Mouse (Mus musculus): ENCODE data around the gene Rmdn3. TPM values are rescaled to one million over a fixed set of nuclear protein-coding genes. Genes with fewer than 3 reads are reported as not detected.

The Rmdn3 gene
- polyA plus RNA-seq, 1 experiment from 2014 or later, result 185 TPM

DNA sequence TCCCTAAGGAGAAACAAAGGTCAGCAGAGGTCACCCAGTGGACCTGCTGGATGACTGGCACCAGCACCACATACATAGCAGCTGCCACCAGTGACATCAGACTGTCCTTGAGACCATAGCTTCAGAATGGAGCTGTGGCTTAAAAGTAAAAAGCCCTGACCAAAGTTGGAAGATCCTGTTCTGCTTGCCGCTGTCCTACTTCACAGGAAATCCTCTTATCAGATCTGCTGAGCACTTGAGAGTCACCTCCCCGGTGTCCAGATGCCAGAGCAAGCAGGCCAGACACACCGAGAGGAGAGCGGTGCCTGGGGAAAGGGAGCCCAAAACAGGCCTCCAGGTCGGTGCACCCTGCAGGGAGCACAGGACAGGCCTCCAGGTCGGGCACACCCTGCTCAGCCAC is 4.6 kb downstream of the Rmdn3 start:
- ATAC-seq, result no peak
- no peak for TF ChIP-seq CTCF (IDR thresholded peaks at IDR 0.05; ENCODE audit: low read depth)
- no peak overlapping the region for H3K4me2 ChIP-seq (replicated peaks; ENCODE audit: low read depth)
- H3K36me3 ChIP-seq (ENCODE audit: control insufficient read depth, insufficient read depth), result peaks cover 66% of the 10 kb centered on the region
- no peak overlapping the region for H3K27ac ChIP-seq (ENCODE audit: low read depth, low read length)
- H3K9me3 ChIP-seq (ENCODE audit: control insufficient read depth), result no peaks in the 10 kb centered on the region
- H3K9ac ChIP-seq (ENCODE audit: low read depth, low read length), result no peak overlapping the region
- no peak overlapping the region for H3K4me3 ChIP-seq (ENCODE audit: low read depth, low read length)
- H3K27me3 ChIP-seq (replicated peaks; ENCODE audit: control insufficient read depth, insufficient read depth, low read length), result no peaks in the 10 kb centered on the region
- 74% methylated on average over 6 of the region's 6 CpGs for WGBS
- H3K4me1 ChIP-seq (replicated peaks; ENCODE audit: control insufficient read depth, insufficient read depth, low read length), result peaks cover 2% of the 10 kb centered on the region; the same call in 1 of the 2 replicates

DNA sequence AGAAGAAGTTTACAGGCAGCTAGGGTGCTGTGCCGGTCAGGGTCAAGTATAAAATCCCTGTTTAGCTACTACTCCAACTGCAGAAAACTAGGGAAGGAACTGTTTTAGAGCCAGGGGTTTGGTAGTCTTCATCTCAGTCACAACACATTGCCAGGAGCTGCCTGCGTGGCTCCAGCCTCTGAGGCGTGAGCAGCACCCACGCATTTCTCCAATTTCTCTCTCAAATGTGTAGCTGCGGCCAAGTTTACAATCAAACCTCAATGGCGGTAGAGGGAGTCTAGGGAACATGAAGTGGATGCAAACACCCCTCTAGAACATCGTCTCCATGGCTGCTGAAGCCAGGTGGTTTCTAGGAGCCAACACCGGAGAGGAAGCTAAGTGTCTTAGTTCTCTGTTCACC is 9.1 kb downstream of the Rmdn3 start:
- Histone ChIP-seq H3K27me3 (replicated peaks; ENCODE audit: control insufficient read depth, insufficient read depth, low read length) (no peaks in the 10 kb centered on the region), H3K27ac (ENCODE audit: low read depth, low read length) (no peak overlapping the region; the same call in 1 of the 2 replicates), H3K36me3 (ENCODE audit: control insufficient read depth, insufficient read depth) (peaks cover 88% of the 10 kb centered on the region), H3K4me2 (replicated peaks; ENCODE audit: low read depth) (no peak overlapping the region), H3K4me3 (ENCODE audit: low read depth, low read length) (no peak overlapping the region), H3K9me3 (ENCODE audit: control insufficient read depth) (no peaks in the 10 kb centered on the region), H3K4me1 (replicated peaks; ENCODE audit: control insufficient read depth, insufficient read depth, low read length) (no peaks in the 10 kb centered on the region), H3K9ac (ENCODE audit: low read depth, low read length) (no peak overlapping the region)
- no peak for ATAC-seq
- WGBS, result 96% methylated on average over 8 of the region's 8 CpGs
- TF ChIP-seq CTCF (IDR thresholded peaks at IDR 0.05; ENCODE audit: low read depth), result no peak

DNA sequence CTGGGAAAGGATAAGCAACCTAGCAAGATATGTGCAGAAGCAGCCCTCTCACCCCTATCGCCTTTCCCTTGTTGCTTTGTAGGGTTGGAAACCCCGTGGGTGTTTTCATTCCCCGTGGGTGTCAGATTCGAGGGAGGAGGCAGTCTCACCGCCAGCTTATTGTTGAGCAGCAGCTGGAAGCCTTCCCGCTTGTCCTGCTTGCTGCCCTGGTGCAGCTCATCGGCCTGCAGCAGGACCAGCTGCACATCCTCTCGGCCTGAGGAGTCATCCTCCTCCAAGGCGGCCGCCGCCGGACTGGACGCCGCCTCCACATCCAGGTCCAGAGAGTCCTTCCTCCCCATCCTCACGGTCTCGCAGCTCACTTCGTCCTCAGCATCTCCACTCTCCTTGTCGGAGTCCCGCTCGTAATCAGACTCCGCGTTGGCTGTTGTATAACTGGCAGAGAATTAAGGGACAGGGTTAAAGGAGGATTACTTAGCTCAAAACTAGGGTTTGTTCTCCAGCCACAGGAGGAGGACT is 9.6 kb downstream of the Rmdn3 start:
- no peak for TF ChIP-seq CTCF (IDR thresholded peaks at IDR 0.05; ENCODE audit: low read depth)
- Histone ChIP-seq H3K36me3 (ENCODE audit: control insufficient read depth, insufficient read depth) (peaks cover 88% of the 10 kb centered on the region), H3K4me2 (replicated peaks; ENCODE audit: low read depth) (no peak overlapping the region)

DNA sequence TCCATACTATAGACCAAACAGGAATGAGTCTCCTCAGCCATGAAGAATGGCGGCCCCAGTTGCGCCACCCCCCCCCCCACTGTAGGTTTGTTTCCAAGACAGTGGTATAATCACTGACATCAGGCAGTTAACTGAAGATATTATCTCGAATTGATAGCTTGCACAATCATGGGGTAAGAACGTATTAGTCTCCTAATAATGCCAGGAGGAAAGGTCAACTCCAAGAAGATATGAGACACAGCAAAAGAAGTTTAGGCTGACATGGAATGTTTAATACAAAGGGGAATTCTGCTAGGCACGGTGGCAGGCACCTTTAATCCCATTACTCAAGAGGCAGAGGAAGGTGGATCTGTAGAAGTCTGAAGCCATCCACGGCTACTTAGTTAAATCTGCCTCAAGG is 10.4 kb downstream of the Rmdn3 start:
- Histone ChIP-seq H3K36me3 (ENCODE audit: control insufficient read depth, insufficient read depth) (peaks cover 89% of the 10 kb centered on the region), H3K9ac (ENCODE audit: low read depth, low read length) (no peak overlapping the region), H3K9me3 (ENCODE audit: control insufficient read depth) (no peaks in the 10 kb centered on the region), H3K27me3 (replicated peaks; ENCODE audit: control insufficient read depth, insufficient read depth, low read length) (no peaks in the 10 kb centered on the region), H3K4me2 (replicated peaks; ENCODE audit: low read depth) (no peak overlapping the region), H3K4me3 (ENCODE audit: low read depth, low read length) (no peak overlapping the region), H3K27ac (ENCODE audit: low read depth, low read length) (no peak overlapping the region), H3K4me1 (replicated peaks; ENCODE audit: control insufficient read depth, insufficient read depth, low read length) (no peaks in the 10 kb centered on the region)
- ATAC-seq, result no peak
- TF ChIP-seq CTCF (IDR thresholded peaks at IDR 0.05; ENCODE audit: low read depth), result no peak
- 78% methylated on average over 6 of the region's 6 CpGs for WGBS

More for the DNA sequence above, 9.6 kb downstream of the Rmdn3 start:
- H3K27ac ChIP-seq (ENCODE audit: low read depth, low read length), result no peak overlapping the region
- no peak overlapping the region for H3K9ac ChIP-seq (ENCODE audit: low read depth, low read length)
- H3K9me3 ChIP-seq (ENCODE audit: control insufficient read depth), result no peaks in the 10 kb centered on the region
- no peak overlapping the region for H3K4me3 ChIP-seq (ENCODE audit: low read depth, low read length)
- ATAC-seq, result no peak
- H3K27me3 ChIP-seq (replicated peaks; ENCODE audit: control insufficient read depth, insufficient read depth, low read length), result no peaks in the 10 kb centered on the region
- WGBS, result 88% methylated on average over 22 of the region's 22 CpGs
- no peaks in the 10 kb centered on the region for H3K4me1 ChIP-seq (replicated peaks; ENCODE audit: control insufficient read depth, insufficient read depth, low read length)

DNA sequence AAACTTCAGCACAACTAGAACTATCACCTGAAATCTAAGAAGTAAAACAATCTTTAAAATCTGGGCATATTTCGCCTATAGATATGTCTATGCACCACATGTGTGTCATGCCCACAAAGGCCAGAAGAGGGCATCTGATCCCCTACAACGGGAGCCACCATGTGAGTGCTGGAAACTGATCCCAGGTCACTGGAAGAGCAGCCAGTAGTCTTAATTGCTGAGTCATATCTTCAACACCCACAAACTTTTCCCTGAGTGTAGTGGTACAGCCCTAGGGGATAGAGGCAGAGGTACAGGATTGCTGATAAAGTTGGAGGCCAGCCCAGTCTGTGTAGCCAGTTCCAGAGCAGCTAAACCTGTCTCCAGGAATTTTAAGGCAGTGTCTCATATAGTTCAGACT is 11.6 kb downstream of the Rmdn3 start:
- TF ChIP-seq CTCF (IDR thresholded peaks at IDR 0.05; ENCODE audit: low read depth), result peak; percentile 66
- Histone ChIP-seq H3K4me2 (replicated peaks; ENCODE audit: low read depth) (no peak overlapping the region), H3K9ac (ENCODE audit: low read depth, low read length) (no peak overlapping the region), H3K36me3 (ENCODE audit: control insufficient read depth, insufficient read depth) (peaks cover 87% of the 10 kb centered on the region), H3K4me1 (replicated peaks; ENCODE audit: control insufficient read depth, insufficient read depth, low read length) (no peaks in the 10 kb centered on the region), H3K4me3 (ENCODE audit: low read depth, low read length) (no peak overlapping the region), H3K27ac (ENCODE audit: low read depth, low read length) (no peak overlapping the region), H3K9me3 (ENCODE audit: control insufficient read depth) (no peaks in the 10 kb centered on the region), H3K27me3 (replicated peaks; ENCODE audit: control insufficient read depth, insufficient read depth, low read length) (no peaks in the 10 kb centered on the region)
- WGBS, result 84% methylated on average over 2 of the region's 2 CpGs
- ATAC-seq, result no peak

DNA sequence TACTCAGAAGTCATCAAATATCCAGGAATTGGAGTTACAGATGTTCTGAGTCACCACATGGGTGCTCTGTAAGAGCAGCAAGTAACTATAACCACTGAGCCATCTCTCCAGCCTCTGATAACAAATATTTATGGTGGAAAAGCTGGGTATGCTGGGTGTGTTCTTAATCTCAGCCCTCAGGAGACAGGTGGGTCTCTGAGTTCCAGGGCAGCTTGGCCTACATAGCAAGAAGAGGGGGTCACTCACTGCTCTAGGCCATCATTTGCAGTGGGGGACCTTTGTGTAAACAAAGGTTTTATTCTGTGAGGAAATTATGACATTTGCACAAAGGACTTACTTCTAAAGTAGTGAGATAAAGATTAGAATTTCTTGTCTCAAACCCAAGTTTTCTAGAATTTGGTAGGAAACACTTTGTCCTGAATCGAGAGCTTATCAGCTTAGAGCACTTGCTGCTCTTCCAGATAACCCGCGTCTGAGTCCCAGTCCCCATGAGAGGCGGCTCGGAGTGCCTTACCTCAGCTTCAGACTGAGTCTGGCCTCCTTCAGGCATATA is 20.4 kb downstream of the Rmdn3 start:
- ATAC-seq, result no peak
- Histone ChIP-seq H3K9ac (ENCODE audit: low read depth, low read length) (no peak overlapping the region), H3K4me2 (replicated peaks; ENCODE audit: low read depth) (no peak overlapping the region), H3K27ac (ENCODE audit: low read depth, low read length) (no peak overlapping the region), H3K4me3 (ENCODE audit: low read depth, low read length) (no peak overlapping the region), H3K9me3 (ENCODE audit: control insufficient read depth) (no peaks in the 10 kb centered on the region), H3K4me1 (replicated peaks; ENCODE audit: control insufficient read depth, insufficient read depth, low read length) (no peaks in the 10 kb centered on the region), H3K36me3 (ENCODE audit: control insufficient read depth, insufficient read depth) (peaks cover 77% of the 10 kb centered on the region), H3K27me3 (replicated peaks; ENCODE audit: control insufficient read depth, insufficient read depth, low read length) (no peaks in the 10 kb centered on the region)
- 78% methylated on average over 5 of the region's 5 CpGs for WGBS
- TF ChIP-seq CTCF (IDR thresholded peaks at IDR 0.05; ENCODE audit: low read depth), result no peak
